Mouse (Mus musculus) spleen, embryonic (tissue): Measurements from ENCODE around the gene Arid1b.

Source experiments
- CTCF ChIA-PET: fragments of 350-600 bp; sonication (Branson Sonifier 250); formaldehyde crosslinking; loops from one replicate; lab custom pipeline; 2022; lab: Charles Lee

Gene Arid1b

DNA sequence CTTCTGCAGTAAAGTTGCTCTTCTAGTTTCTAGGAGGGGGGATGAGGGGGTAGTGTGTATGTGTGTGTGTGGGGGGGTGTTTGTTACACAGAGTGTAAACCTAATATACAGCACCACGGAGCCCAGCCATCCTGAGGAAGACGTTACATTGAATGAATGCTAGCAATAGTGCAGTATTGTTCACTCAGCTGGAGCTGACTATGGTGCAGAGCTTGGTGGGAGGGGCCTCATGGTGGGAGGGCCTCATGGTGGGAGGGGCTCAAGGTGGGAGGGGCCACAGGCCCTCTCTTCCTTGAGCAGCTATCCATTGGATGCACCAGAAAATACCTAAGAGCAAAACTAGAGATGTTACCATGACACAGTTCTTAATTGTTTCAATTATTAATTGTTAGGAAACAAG lies 182.2 kb downstream of the Arid1b start:
- CTCF ChIA-PET = interaction anchor here (0.8 to 1.2 kb wide), 2 partner anchors 8 to 26 kb away, joined by 3 to 4 read pairs; no protein-coding TSS in a partner anchor

DNA sequence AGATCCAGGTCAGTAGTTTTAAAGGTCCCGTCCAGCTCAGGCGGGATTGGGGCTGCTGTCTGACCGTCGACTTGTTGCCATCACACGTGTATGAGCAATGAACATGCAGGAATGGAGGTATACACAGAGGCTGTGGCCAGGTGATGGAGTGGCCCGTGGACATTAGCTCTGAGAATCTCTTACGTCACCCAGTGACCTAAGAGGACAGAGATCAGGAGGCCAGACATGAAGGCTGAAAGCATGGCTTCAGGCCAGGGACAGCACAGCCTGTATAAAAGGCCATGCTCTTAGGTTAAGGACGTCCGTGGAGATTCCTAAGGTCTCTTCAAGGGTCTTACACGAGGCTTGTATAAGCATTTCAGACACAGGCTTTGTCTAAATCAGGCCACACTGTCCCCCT lies 184.4 kb downstream of the Arid1b start:
- CTCF ChIA-PET = no interaction called here

DNA sequence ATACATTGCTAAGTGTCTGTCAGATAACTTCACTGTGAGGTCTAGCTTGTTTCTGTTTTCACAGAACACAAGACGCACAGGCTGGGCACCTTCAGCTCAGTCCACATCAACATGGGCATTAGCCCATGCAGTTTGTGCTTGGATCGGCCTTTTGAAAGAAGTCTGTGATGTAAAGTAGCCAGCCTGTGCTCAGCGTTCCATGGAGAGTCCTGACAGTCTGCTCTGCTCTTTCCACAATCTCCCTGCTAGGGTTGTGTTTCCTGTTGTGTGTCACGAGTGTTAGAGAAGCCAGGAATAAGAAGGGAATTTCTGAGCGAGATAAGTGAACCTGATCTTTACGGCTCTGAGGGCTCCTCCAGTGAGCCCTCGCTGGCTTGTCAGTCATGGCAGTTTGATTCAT lies 184.9 kb downstream of the Arid1b start:
- CTCF ChIA-PET = no interaction called here

DNA sequence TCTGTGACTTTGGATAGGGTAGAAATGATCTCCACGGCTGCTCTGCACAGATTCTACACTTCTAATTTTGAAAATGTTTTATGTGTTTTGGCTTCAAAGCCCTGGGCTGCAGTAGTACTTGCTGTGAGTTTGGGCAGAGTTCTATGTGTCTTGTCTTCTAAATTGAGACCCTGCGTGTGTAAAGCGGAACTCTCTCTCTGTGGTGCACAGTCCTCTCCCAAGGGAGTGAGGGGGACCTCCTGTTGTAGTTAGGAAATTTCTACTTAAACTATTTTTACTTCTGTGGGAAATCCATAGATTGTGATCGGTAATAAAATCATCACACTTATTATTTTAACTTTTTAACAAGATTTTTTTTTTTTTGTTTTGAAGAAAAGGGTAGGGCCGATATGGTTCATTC lies 185.3 kb downstream of the Arid1b start:
- CTCF ChIA-PET = interaction anchor here (0.9 to 1.1 kb wide), 3 partner anchors 10 to 17 kb away, joined by 3 to 6 read pairs (median 3); no protein-coding TSS in a partner anchor

DNA sequence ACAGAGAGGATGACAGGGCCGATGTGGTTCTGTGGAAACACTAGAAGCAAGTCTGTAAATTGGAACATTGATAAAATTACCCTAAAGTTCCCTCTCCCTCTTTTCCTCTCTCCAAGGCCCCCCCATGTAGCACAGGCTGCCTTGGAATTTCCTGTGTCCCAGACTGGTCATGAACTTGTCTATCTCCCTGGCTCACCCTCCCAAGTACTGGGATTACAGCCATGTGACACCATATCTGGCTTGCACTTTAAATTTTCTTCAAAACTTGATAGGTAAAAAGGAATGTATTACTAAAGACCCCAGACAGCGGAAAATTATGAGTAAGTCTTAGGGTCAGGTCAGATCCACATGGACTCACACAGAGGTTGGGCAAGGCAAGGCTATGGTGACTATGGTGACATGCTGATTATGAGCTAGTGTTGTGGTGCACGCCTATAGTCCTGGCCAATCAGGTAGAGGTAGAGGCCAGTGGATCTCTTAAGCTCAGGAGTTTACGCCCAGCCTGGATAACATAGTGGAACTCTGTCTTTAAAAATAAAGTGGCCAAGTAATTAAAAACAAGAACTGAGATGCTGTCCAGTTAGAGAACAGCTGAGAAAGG lies 185.9 kb downstream of the Arid1b start:
- CTCF ChIA-PET = interaction anchor here (0.9 to 1.2 kb wide), 4 partner anchors 10 to 28 kb away, joined by 3 to 6 read pairs (median 3); no protein-coding TSS in a partner anchor

DNA sequence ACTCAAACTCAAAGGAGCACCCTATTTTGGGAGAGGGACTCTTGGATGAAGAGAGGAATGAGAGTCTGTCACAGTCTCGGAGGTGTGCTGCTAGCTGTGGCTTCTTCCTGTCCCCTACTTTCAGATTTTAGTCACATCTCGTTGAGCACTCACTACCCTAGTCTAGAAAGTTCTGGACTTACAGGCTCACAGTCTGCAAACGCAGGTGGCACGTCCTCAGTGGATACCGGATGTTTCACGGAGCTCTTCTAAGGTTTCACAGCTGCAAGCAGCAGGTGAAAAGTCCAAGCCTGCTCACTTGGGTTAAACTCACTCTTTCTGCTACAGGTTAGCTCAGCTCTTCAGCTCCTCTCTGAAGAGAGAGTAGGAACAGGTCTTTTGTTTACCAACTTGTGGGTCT lies 186.8 kb downstream of the Arid1b start:
- CTCF ChIA-PET = interaction anchor here (1.2 kb wide), 1 partner anchor 27 kb away, joined by 3 read pairs; no protein-coding TSS in a partner anchor

DNA sequence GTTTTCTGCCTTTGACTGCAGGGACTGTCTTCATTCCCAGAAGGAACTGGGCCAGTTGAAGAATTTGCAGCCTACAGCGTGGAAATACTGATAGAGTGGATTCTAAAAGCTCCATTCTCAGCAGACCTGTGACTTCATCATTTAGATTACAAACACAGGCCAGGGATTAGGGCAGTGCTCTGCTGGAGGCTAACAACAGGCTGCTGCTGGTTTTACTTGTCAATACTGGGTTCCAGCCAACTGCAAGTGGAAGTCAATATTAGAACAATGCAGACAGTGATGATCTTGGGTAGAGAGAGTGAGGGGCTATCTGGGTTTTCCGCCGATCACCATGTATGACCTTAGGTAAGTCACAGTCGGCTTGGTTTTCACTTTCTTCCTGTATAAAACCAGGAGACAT lies 188.4 kb downstream of the Arid1b start:
- CTCF ChIA-PET = no interaction called here

DNA sequence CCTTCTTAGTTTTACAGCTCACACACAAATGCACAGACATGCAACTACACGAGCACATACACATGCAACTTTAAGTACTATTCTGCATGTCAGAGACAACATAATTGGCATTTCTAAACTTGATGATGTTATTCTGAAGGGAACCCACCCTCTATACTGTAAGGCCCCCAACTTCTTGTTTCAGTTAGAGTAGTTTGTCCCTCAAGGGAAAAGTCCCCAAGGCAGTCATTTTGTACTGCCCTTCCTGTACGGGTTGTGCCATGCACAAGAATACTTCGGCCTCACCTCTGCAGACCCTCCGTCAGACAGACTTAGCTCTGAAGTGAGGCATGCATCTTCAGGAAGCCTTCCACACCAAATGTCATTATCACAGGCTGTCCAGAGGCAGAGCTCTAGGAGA lies 191.4 kb downstream of the Arid1b start:
- CTCF ChIA-PET = interaction anchor here (1.3 kb wide), 1 partner anchor 23 kb away, joined by 13 read pairs; no protein-coding TSS in a partner anchor

DNA sequence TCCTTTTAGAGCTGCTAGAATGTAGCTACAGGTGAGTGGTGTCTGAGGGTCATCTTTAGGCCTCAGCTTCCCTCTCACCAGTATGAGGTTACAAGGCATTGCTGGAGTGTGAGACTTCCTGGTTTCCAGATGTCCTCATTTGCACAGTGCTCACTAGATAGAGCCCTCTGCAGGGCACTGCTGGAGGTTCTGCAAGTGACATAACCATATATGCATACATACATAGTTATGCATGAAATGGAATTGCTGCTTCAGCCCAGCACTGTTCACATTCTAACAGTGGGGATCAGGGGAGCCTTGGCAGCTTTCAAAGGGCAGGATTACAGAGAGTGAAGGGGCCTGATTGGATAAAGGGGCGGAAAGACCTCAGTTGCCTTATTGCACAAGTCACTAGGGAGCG lies 193.4 kb downstream of the Arid1b start:
- CTCF ChIA-PET = interaction anchor here (0.9 to 1.1 kb wide), 2 partner anchors 12 to 19 kb away, joined by 3 read pairs; no protein-coding TSS in a partner anchor

DNA sequence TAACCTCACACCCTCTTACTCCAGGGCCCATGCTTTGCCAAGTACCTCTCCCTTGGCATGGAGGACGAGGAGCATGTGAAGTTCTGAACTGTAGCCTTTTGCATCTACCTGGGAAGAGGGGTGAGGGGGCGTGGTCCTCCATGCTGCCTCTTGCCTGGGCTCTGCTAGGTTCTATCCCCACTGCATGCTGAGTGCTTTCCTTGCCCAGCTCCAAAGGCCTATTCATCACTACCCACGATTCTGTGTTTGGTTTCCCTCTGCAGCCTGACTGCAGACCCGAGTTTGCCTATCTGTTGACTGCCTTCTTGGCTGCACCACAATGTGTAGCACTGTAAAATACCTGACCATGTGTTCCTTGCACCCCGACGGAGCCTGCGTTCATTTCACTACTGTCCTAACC lies 194.3 kb downstream of the Arid1b start:
- CTCF ChIA-PET = no interaction called here

DNA sequence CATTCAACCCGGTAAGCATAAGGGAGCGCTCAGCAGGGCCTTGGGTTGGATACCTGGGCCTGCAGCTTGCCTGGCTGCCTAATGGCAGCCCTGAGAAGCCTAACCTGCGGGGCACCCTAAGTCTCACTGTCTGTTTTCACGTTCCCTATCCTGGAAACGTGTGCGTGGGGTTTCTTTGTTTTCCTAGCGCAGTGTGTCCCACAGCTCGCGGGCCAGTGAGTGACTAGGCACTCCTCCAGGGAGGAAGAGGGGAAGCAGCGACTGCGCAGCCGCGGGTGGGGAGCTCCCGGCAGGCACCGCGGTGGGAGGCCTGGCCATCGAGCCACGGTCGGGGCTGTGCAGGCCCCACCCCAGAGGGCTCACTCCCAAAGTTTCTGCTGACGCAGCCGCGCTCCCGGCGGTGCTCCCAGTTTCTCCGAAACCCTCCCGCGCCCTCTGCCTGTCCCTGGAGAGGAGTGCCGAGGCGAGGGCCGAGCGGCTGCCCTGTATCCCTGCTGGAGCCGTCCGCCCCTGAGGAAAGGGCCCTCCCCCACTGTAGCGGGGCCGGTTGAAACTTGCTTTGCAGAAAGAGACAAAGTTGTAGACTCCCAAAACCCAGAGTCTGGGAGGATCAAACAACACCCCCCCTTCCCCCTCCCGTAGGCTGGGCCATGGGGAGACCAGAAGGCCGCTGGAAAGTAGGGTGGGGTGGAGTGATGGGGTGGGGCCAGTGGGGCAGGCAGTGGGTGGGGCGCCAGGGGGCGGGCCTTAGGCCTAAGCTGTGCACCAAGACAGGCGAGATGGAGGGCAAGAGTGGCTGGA lies 195.6 kb downstream of the Arid1b start:
- CTCF ChIA-PET = no interaction called here

DNA sequence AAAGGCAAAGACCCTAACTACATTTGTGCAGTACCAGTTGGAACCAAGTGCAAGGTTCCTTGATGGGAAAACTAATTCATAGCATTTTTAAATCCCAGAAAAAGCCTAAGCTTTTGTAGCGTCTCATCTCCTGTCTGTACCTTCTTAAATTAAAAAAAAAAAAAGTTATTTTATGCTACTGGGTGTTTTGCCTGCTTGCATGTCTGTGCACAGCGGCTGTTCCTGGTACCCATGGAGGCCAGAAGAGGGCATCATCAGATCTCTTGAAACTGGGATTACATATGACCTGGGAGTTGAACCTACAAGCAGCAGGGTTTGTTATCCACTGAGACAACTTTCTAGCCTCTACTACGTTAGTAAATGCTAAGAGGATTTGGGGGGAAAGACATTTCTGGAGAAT lies 196.2 kb downstream of the Arid1b start:
- CTCF ChIA-PET = no interaction called here

DNA sequence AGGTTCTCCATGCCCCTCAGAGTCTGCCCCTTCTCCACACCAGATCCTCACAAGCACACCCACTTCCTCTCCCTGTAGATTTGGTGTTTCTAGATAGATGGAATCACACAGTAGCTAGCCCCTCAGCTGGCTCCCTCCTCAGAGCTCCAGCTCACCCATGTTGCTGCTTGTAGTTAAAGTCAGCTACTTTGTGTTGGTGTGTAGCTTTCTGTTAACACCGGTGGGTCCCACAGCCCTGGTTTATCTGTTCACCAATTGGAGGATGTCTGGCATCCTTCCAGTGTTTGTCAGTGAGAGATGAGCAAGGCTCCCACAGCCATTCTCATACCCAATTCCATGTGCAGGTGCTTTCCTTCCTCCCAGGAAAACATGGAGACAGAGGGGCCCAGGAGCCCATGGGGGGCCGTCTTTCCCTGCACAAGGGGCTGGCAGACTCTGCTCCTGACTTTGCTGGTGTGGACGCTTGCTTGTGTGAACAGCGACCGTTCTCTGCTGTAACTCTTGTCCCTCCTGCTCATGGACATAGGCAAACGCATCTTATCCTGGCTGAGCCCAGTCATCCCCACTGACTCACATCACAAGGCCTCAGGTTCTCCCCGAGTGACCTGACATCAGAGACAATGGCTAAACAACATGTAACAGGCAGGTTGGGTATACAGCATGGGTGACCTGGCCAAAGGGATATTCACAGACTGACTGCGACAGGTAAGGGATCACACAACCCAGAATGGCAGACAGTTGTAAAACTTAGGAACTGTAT lies 200.2 kb downstream of the Arid1b start:
- CTCF ChIA-PET = no interaction called here

DNA sequence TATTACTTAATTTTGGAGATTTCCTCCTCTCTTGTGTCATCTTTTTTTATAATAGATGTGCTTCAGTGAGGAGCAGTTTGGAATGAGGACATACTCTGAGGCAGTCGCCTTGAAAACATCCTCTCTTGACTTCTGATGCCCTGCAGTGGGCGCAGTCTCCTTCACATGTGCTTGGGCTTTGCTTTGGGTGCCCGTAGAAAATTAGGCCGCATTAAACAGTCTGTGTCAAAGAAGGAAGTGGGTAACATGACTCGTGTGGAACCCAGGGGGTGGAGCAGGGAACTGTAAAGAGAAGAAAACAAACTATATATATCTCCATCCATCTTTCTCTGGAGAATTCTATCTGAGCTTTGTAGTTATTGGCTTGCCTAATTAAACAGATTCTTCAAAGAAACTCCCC lies 201.3 kb downstream of the Arid1b start:
- CTCF ChIA-PET = interaction anchor here (1.3 kb wide), 1 partner anchor 24 kb away, joined by 3 read pairs; no protein-coding TSS in a partner anchor

DNA sequence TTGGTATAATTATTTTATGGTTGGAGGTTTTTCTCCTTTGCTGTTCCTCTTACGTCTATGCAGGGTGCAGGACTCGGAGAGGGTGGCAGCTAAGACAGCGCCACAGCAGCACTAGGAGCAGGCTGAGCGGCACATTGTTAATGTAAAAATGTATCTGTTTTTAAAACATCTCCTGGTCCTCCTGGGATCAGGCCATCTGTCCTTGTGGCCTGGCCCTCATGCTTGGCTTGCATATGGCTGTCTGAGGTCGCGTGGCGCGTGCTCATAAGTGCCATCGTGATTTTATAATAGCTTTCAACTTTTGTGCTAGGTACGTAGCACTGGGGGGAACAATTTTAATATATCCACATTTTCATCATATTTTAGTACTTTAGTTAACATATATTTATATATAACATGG lies 201.9 kb downstream of the Arid1b start:
- CTCF ChIA-PET = interaction anchor here (0.6 to 1.3 kb wide), 5 partner anchors 9 to 25 kb away, joined by 3 to 5 read pairs (median 4); no protein-coding TSS in a partner anchor

DNA sequence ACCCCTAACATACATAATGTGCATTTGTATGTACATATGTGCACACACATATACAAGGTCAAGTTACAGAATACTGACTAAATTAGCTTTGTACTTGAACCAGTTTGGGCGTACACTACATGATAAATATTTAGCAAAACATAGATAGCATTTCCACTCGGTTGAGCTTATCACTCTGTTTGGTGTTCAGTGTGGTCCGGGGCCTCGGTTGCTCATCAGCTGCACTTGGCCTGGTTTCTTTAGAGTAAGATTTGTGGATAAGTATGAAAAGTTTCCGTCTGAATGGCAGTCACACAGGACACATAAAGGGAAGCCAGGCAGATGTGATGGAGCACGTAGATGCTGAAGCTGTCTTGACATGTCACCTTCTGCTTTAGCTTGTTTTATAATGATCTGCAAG lies 202.4 kb downstream of the Arid1b start:
- CTCF ChIA-PET = interaction anchor here (0.6 to 1.3 kb wide), 5 partner anchors 9 to 26 kb away, joined by 3 to 5 read pairs (median 4); no protein-coding TSS in a partner anchor

DNA sequence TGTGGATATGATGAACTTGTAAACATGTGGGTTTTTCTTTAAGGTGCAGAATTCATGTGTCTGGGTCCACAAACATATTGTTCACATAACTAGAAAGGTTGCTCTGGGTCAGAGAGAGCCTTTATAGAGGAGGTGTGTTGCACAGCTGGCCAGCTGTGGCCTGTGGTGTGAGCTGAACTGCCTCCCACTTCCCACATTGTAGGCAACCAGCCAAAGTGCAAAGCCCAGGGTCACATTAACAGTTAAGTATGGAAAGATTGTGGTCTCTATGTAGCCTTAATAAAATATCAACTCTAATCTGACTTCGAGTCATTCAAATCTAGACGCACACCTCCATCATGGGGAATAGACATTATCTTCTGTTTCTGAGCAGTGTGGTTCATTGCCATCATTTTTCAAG lies 203.0 kb downstream of the Arid1b start:
- CTCF ChIA-PET = interaction anchor here (1.0 to 1.3 kb wide), 3 partner anchors 17 to 26 kb away, joined by 3 to 4 read pairs (median 3); no protein-coding TSS in a partner anchor

DNA sequence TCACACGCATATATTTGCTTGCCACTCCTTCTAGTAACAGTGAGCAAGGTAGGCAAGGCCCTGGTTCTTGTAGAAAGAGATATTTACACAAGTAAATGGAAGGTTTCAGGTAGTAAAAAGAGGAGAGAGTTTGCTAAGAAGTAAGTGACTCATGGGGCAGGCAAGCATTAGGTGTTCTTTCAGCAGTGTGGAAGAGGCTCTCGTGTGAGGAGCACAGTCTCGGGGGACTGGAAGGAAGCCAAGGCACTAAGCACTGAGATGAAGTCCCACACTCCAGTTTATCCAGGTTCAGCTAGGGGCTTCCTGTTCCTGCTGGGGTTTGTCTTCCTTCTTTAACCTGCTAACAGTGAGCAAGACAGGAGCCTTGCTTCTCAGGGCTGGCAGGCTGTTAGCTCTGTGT lies 203.6 kb downstream of the Arid1b start:
- CTCF ChIA-PET = no interaction called here

DNA sequence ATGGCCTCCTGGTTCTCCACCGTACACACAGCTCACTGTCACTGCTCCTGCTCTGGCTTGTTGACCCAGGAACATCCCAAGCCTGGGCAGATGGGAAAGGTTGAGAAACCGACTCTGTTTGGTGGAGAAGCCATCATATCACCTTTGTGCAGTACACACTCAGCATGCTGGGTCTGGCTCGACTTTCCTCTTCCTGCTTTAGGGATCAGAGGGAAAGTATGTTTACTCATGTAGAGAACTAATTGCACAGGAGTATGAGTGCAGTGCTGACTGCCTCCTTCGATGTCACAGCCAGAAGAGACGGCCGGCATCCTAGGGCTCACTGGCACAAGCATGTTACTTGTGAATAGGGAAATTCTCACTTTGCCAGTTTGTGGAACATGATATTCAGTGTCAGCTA lies 204.1 kb downstream of the Arid1b start:
- CTCF ChIA-PET = no interaction called here

DNA sequence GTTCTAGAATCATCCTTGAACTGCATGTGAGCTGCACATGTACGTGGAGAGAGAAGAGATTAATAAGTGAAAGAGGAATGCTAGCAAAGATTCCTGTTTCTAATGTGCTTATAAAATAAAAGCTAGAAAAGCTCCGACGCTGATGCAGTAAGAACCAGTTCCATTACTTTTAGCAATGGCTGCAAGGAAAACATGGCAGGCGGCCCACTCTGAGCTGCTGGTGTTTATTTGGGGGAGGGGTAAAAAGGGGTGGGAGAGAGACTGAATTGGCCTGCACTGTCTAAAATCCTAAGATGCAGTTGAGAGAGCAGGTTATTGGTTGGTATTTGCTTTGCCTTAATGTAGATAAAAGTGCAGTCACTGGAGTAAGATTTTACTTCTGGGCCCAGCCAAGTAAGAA lies 204.7 kb downstream of the Arid1b start:
- CTCF ChIA-PET = interaction anchor here (1.0 kb wide), 1 partner anchor 9 kb away, joined by 5 read pairs; no protein-coding TSS in a partner anchor

DNA sequence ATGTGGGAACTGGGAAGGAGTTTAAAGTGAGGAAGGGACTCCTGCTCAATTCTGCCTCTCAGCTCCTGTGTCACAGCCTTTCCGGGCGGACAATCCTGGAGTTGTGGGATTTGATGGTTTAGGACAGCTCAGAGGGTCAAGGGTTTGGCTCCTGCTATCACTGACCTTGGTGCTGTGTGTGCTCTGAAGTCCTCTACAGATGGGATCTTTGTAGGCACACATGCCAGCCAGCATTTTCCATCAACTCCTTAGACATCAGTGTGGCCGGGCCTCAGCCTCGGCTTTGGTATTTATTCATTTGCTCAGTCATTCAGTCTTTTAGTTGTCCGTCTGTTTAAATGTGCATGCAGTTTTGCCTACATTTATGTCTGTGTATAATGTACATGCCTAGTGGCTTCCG lies 206.5 kb downstream of the Arid1b start:
- CTCF ChIA-PET = interaction anchor here (0.6 kb wide), 1 partner anchor 38 kb away, joined by 3 read pairs; no protein-coding TSS in a partner anchor
